Mouse (Mus musculus) MEL (cell line): ENCODE results near the gene Pros1. TPM values are rescaled to one million over a fixed set of nuclear protein-coding genes. Genes with fewer than 3 reads are reported as not detected.

Experiments
- DNase-seq: peaks from one replicate; pipeline ENCODE4 v3.0.0; 2011; ENCODE audit warnings: low read depth, low spot score
- H3K27ac ChIP-seq: 2 replicates; pipeline ENCODE4 v1.5.1; 2012; ENCODE audit warnings: low read depth, mild to moderate bottlenecking, control low read depth, low read length, moderate library complexity; ENCODE audit not compliant: control insufficient read depth
- H3K27me3 ChIP-seq, 2 experiments: fragments of 150-350 bp in 1 of 2; sonication (generic) in 1 of 2; 2 replicates each; pipeline ENCODE4 v1.6.1; 2012; ENCODE audit warnings: low read length in 2 of 2, mild to moderate bottlenecking in 2 of 2, improper control_type of control experiment in 1 of 2, moderate library complexity in 1 of 2; ENCODE audit not compliant: insufficient read depth in 2 of 2, control insufficient read depth in 1 of 2
- H3K36me3 ChIP-seq, 2 experiments: 2 replicates each; pipeline ENCODE4 v1.6.1; 2012 to 2014; ENCODE audit warnings: low read length in 2 of 2, improper control_type of control experiment in 1 of 2, inconsistent platforms in 1 of 2, mild to moderate bottlenecking in 1 of 2; ENCODE audit not compliant: insufficient read depth in 2 of 2, control insufficient read depth in 1 of 2
- H3K4me1 ChIP-seq, 2 experiments: fragments of 150-350 bp in 1 of 2; sonication (generic) in 1 of 2; 2 replicates each; pipeline ENCODE4 v1.6.1; 2012; ENCODE audit warnings: low read length in 2 of 2, improper control_type of control experiment in 1 of 2, mild to moderate bottlenecking in 1 of 2; ENCODE audit not compliant: insufficient read depth in 2 of 2, control insufficient read depth in 1 of 2
- H3K4me3 ChIP-seq, 2 experiments: fragments of 150-350 bp in 1 of 2; sonication (generic) in 1 of 2; 2 replicates each; pipeline ENCODE4 v1.5.1; 2012; ENCODE audit warnings: low read depth in 2 of 2, low read length in 2 of 2, mild to moderate bottlenecking in 2 of 2, moderate library complexity in 2 of 2, control low read depth in 1 of 2, improper control_type of control experiment in 1 of 2; ENCODE audit not compliant: control insufficient read depth in 1 of 2, insufficient read depth in 1 of 2
- H3K79me2 ChIP-seq: 2 replicates; pipeline ENCODE4 v1.6.1; 2012; ENCODE audit warnings: mild to moderate bottlenecking, low read length, moderate library complexity; ENCODE audit not compliant: control insufficient read depth, poor library complexity, insufficient read depth
- H3K9ac ChIP-seq: 2 replicates; pipeline ENCODE4 v1.6.1; 2012; ENCODE audit warnings: low read depth, mild to moderate bottlenecking, control low read depth, low read length, moderate library complexity; ENCODE audit not compliant: control insufficient read depth, poor library complexity, severe bottlenecking
- H3K9me3 ChIP-seq: fragments of 150-350 bp; sonication (generic); replicated peaks from 2 replicates; pipeline ENCODE4 v1.6.1; 2012; ENCODE audit warnings: mild to moderate bottlenecking, low read length, improper control_type of control experiment, moderate library complexity; ENCODE audit not compliant: insufficient read depth
- BHLHE40 ChIP-seq: IDR thresholded peaks from 2 replicates; pipeline ENCODE4 v1.6.1; 2012; ENCODE audit warnings: low read depth, mild to moderate bottlenecking, inconsistent platforms, low read length, improper control_type of control experiment, borderline replicate concordance
- CHD1 ChIP-seq: IDR thresholded peaks from 2 replicates; pipeline ENCODE4 v1.6.1; 2012; ENCODE audit warnings: low read depth, mild to moderate bottlenecking, inconsistent platforms, low read length, improper control_type of control experiment
- CHD2 ChIP-seq: IDR thresholded peaks from 2 replicates; pipeline ENCODE4 v1.6.1; 2011; ENCODE audit warnings: low read length, improper control_type of control experiment
- CTCF ChIP-seq, 3 experiments: IDR thresholded peaks in 2 of 3; conservative IDR thresholded peaks in 1 of 3; 2 replicates each; pipeline ENCODE4 v1.5.1; 2011 to 2012; ENCODE audit warnings: low read length in 3 of 3, low read depth in 2 of 3, mild to moderate bottlenecking in 2 of 3, improper control_type of control experiment in 1 of 3, inconsistent platforms in 1 of 3, mixed read lengths in 1 of 3, moderate library complexity in 1 of 3; ENCODE audit not compliant: control insufficient read depth in 1 of 3, insufficient read depth in 1 of 3, poor library complexity in 1 of 3, severe bottlenecking in 1 of 3
- EP300 ChIP-seq, 2 experiments: IDR thresholded peaks; 2 replicates each; pipeline ENCODE4 v1.6.1; 2011; ENCODE audit warnings: improper control_type of control experiment in 2 of 2, low read length in 2 of 2, low read depth in 1 of 2, mild to moderate bottlenecking in 1 of 2
- ETS1 ChIP-seq: IDR thresholded peaks from 2 replicates; pipeline ENCODE4 v1.6.1; 2012; ENCODE audit warnings: low read depth, mild to moderate bottlenecking, inconsistent platforms, low read length, improper control_type of control experiment, moderate library complexity
- GATA1 ChIP-seq: IDR thresholded peaks from 2 replicates; pipeline ENCODE4 v1.6.1; 2011; ENCODE audit warnings: low read depth, low read length, improper control_type of control experiment
- HCFC1 ChIP-seq: IDR thresholded peaks from 2 replicates; pipeline ENCODE4 v1.6.1; 2012; ENCODE audit warnings: low read depth, mild to moderate bottlenecking, inconsistent platforms, low read length, improper control_type of control experiment, moderate library complexity
- MXI1 ChIP-seq: IDR thresholded peaks from 2 replicates; pipeline ENCODE4 v1.6.1; 2011; ENCODE audit warnings: mild to moderate bottlenecking, low read depth, low read length, improper control_type of control experiment
- NELFE ChIP-seq: IDR thresholded peaks from 2 replicates; pipeline ENCODE4 v1.6.1; 2011; ENCODE audit warnings: low read depth, low read length, improper control_type of control experiment
- NRF1 ChIP-seq: IDR thresholded peaks from 2 replicates; pipeline ENCODE4 v1.6.1; 2014; ENCODE audit warnings: low read depth, mild to moderate bottlenecking, inconsistent platforms, low read length, improper control_type of control experiment, moderate library complexity; ENCODE audit not compliant: poor library complexity, insufficient read depth, severe bottlenecking
- POLR2AphosphoS5 ChIP-seq: IDR thresholded peaks from 2 replicates; pipeline ENCODE4 v1.6.1; 2012; ENCODE audit warnings: low read depth, borderline replicate concordance, mild to moderate bottlenecking, inconsistent platforms, low read length, moderate library complexity, mixed read lengths
- RAD21 ChIP-seq: IDR thresholded peaks from 2 replicates; pipeline ENCODE4 v1.6.1; 2011; ENCODE audit warnings: mild to moderate bottlenecking, low read depth, low read length, improper control_type of control experiment
- RCOR1 ChIP-seq: IDR thresholded peaks from 2 replicates; pipeline ENCODE4 v1.6.1; 2012; ENCODE audit warnings: low read depth, mild to moderate bottlenecking, inconsistent platforms, low read length, improper control_type of control experiment
- SMC3 ChIP-seq: IDR thresholded peaks from 2 replicates; pipeline ENCODE4 v1.6.1; 2011; ENCODE audit warnings: low read depth, low read length, improper control_type of control experiment
- TAL1 ChIP-seq: IDR thresholded peaks from 2 replicates; pipeline ENCODE4 v1.6.1; 2012; ENCODE audit warnings: mild to moderate bottlenecking, inconsistent platforms, low read length, moderate library complexity, mixed read lengths
- TCF12 ChIP-seq: IDR thresholded peaks from 2 replicates; pipeline ENCODE4 v1.6.1; 2014; ENCODE audit warnings: low read depth, mild to moderate bottlenecking, inconsistent platforms, low read length, improper control_type of control experiment, moderate library complexity
- USF1 ChIP-seq: IDR thresholded peaks from 2 replicates; pipeline ENCODE4 v1.6.1; 2014; ENCODE audit warnings: low read depth, mild to moderate bottlenecking, inconsistent platforms, low read length, improper control_type of control experiment, moderate library complexity
- USF2 ChIP-seq, 2 experiments: IDR thresholded peaks; 2 replicates each; pipeline ENCODE4 v1.6.1; 2011 to 2012; ENCODE audit warnings: improper control_type of control experiment in 2 of 2, low read length in 2 of 2, borderline replicate concordance in 1 of 2, inconsistent platforms in 1 of 2, low read depth in 1 of 2, mild to moderate bottlenecking in 1 of 2; ENCODE audit not compliant: insufficient read depth in 1 of 2
- ZC3H11A ChIP-seq: IDR thresholded peaks from 2 replicates; pipeline ENCODE4 v1.6.1; 2012; ENCODE audit warnings: low read depth, mild to moderate bottlenecking, inconsistent platforms, low read length, improper control_type of control experiment
- ZMIZ1 ChIP-seq: IDR thresholded peaks from 2 replicates; pipeline ENCODE4 v1.6.1; 2012; ENCODE audit warnings: low read depth, mild to moderate bottlenecking, inconsistent platforms, low read length, improper control_type of control experiment, moderate library complexity
- polyA plus RNA-seq, 2 experiments: library from polyadenylated mRNA; stranded (reverse) in 1 of 2; unstranded in 1 of 2; fragments of >175 nt in 1 of 2; fragments of >200 nt in 1 of 2; gene quantifications; 2 replicates each; pipeline versions ENCODE4 v1.2.1 to v1.2.4; 2012; ENCODE audit warnings: low replicate concordance in 2 of 2, low read depth in 1 of 2; ENCODE audit not compliant: insufficient read length in 2 of 2, insufficient read depth in 1 of 2, missing spikeins in 1 of 2
- total RNA-seq: library from RNA; depleted of rRNA; stranded (reverse); fragments of 300-350 nt; gene quantifications from 2 replicates; pipeline ENCODE4 v1.2.3, GENCODE M21; 2012

Pros1 gene
- total and polyA plus RNA-seq, 3 experiments = 1.7 TPM; not detected in 1

DNA sequence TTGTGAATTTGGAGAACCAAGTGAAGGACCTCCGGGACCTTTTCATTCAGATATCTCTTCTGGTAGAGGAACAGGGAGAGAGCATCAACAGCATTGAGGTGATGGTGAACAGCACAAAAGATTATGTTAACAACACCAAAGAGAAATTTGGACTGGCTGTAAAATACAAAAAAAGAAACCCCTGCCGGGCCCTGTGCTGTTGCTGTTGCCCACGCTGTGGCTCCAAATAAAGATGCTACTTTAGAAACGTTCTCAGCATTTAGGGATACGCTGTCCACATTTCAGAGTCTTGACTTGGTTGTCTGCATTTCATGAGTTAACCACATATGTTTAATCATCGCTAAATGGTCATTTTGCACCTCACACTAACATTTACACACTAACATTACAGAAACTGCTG is 31.6 kb upstream of the Pros1 start:
- no peaks in the 10 kb centered on the region for H3K36me3 ChIP-seq
- H3K4me3 ChIP-seq = no peak overlapping the region

DNA sequence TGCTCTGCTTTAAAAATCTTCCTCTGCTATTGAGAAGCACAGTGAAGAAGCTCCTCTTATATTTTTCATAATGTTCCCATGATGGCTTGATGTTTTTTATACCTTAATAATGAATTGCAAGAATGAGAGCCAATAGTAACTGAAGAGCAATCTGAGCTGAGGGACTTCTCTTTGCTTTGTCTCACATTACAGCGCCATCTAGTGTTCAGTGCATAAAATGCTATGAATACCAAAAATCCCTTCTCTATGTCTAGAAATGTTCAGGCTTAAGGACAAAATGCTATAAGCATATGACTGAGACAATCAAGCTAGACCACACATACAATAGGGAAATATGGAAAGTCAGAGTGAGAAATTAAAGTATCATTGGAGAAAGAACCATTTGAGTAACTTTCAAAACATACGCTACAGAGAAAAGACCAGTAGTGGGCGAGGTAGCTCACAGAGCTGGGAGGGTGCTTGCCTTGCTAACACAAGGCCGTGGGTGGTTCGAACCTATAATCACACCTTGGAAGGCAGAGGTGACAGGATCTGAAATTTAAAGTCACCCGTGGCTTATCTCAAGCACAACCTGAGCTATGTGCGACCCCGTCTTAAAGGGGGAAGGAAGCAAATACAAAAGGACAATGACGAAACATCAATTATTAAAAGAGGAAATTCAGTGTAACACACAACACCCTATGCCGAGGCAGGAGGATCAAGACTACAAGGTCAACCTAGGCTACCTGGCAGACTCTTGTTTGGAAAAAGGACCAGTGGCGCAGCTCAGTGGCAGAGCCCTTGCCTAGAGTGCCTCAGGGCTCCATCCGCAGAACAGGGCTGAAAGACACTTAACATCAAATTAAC is 27.7 kb upstream of the Pros1 start:
- H3K27ac ChIP-seq = no peak overlapping the region
- peak; percentile 44; the same call in 1 of the 2 replicates for TF ChIP-seq ZC3H11A
- no peak for TF ChIP-seq CHD1
- no peak for TF ChIP-seq HCFC1
- peak; percentile 69 for TF ChIP-seq RAD21
- peak; percentile 72 for TF ChIP-seq SMC3
- TF ChIP-seq TAL1 = no peak
- TF ChIP-seq CTCF (IDR thresholded peaks at IDR 0.05 in 2 of 3, conservative IDR thresholded peaks at IDR 0.05 in 1 of 3; ENCODE audit: control insufficient read depth in 1 of 3, insufficient read depth in 1 of 3, low read depth in 2 of 3, low read length in 3 of 3, poor library complexity in 1 of 3, severe bottlenecking in 1 of 3) = peak; percentile 30 to 83 (median 66); a peak in 4 of 6 replicates
- no peak for TF ChIP-seq NELFE
- no peak for TF ChIP-seq USF2 (IDR thresholded peaks at IDR 0.05; ENCODE audit: borderline replicate concordance in 1 of 2, insufficient read depth in 1 of 2, low read depth in 1 of 2, low read length in 2 of 2)
- TF ChIP-seq POLR2AphosphoS5 = no peak
- TF ChIP-seq TCF12 = no peak
- no peaks in the 10 kb centered on the region for H3K4me1 ChIP-seq
- H3K79me2 ChIP-seq = no peaks in the 10 kb centered on the region
- H3K9me3 ChIP-seq = no peaks in the 10 kb centered on the region
- H3K27me3 ChIP-seq = no peaks in the 10 kb centered on the region
- no peak overlapping the region for H3K9ac ChIP-seq
- no peaks in the 10 kb centered on the region for H3K36me3 ChIP-seq
- peak; percentile 67 for DNase-seq
- H3K4me3 ChIP-seq = no peak overlapping the region

More for the DNA sequence above, 31.6 kb upstream of the Pros1 start:
- Histone ChIP-seq H3K27me3 (no peaks in the 10 kb centered on the region), H3K9me3 (no peaks in the 10 kb centered on the region), H3K9ac (no peak overlapping the region), H3K79me2 (no peaks in the 10 kb centered on the region), H3K4me1 (no peaks in the 10 kb centered on the region), H3K27ac (no peak overlapping the region)
- TF ChIP-seq CHD1 (no peak), NELFE (no peak), RCOR1 (no peak), GATA1 (no peak), CTCF (IDR thresholded peaks at IDR 0.05 in 2 of 3, conservative IDR thresholded peaks at IDR 0.05 in 1 of 3; ENCODE audit: control insufficient read depth in 1 of 3, insufficient read depth in 1 of 3, low read depth in 2 of 3, low read length in 3 of 3, poor library complexity in 1 of 3, severe bottlenecking in 1 of 3) (no peak), ETS1 (no peak), BHLHE40 (no peak), ZMIZ1 (no peak), CHD2 (no peak), NRF1 (no peak), USF1 (no peak), EP300 (IDR thresholded peaks at IDR 0.05; ENCODE audit: low read depth in 1 of 2, low read length in 2 of 2) (no peak), USF2 (IDR thresholded peaks at IDR 0.05; ENCODE audit: borderline replicate concordance in 1 of 2, insufficient read depth in 1 of 2, low read depth in 1 of 2, low read length in 2 of 2) (no peak), RAD21 (no peak), MXI1 (no peak)
- no peak for DNase-seq
